Mouse (Mus musculus) cerebellum, adult 8-10 months (tissue): ENCODE measurements at regions not wholly inside any gene's neighbourhood (a gene's known extent, or its start where the extent isn't known, plus 50 kb on each side); places are given as distances from the start of the nearest gene placed in this dataset.

Experiments used
- DNase-seq: peaks from one replicate; pipeline ENCODE4 v3.0.0; 2022

- DNase-seq: no peak
These were observed 1195.4 kb downstream of the Defb40 start for GRCm38 (mm10) chr8:17782650-17783049.

- no peak for DNase-seq
These were observed 1196.3 kb downstream of the Defb40 start for GRCm38 (mm10) chr8:17781559-17782283.

GRCm38 (mm10) chr8:17775411-17775810 is 1202.6 kb downstream of the Defb40 start:
- DNase-seq: no peak

- DNase-seq: no peak
These were observed 1204.7 kb downstream of the Defb40 start for GRCm38 (mm10) chr8:17773311-17773710.

GRCm38 (mm10) chr8:17767441-17768007 is 1210.5 kb downstream of the Defb40 start:
- no peak for DNase-seq

- DNase-seq: no peak
These were observed 1253.4 kb downstream of the Defb40 start for GRCm38 (mm10) chr8:17724672-17725071.

GRCm38 (mm10) chr8:17709162-17709561 is 1268.9 kb downstream of the Defb40 start:
- no peak for DNase-seq

GRCm38 (mm10) chr8:17708409-17708808 is 1269.6 kb downstream of the Defb40 start:
- no peak for DNase-seq

- no peak for DNase-seq
These were observed 1273.8 kb downstream of the Defb40 start for GRCm38 (mm10) chr8:17704289-17704688.

GRCm38 (mm10) chr8:17700362-17700761 is 1277.7 kb downstream of the Defb40 start:
- peak; percentile 2 for DNase-seq

GRCm38 (mm10) chr8:17690074-17690848 is 1287.8 kb downstream of the Defb40 start:
- DNase-seq: no peak

GRCm38 (mm10) chr8:17689641-17690040 is 1288.4 kb downstream of the Defb40 start:
- no peak for DNase-seq

- no peak for DNase-seq
These were observed 1291.0 kb downstream of the Defb40 start for GRCm38 (mm10) chr8:17687084-17687483.

GRCm38 (mm10) chr8:17664371-17665141 is 1313.5 kb downstream of the Defb40 start:
- peak; percentile 48 for DNase-seq

GRCm38 (mm10) chr8:17659753-17660361 is 1318.2 kb downstream of the Defb40 start:
- no peak for DNase-seq

GRCm38 (mm10) chr8:17653786-17654185 is 1324.3 kb downstream of the Defb40 start:
- no peak for DNase-seq

- no peak for DNase-seq
These were observed 1330.5 kb downstream of the Defb40 start for GRCm38 (mm10) chr8:17647559-17647958.

- no peak for DNase-seq
These were observed 1356.9 kb downstream of the Defb40 start for GRCm38 (mm10) chr8:17621109-17621508.

GRCm38 (mm10) chr8:17618846-17619245 is 1359.2 kb downstream of the Defb40 start:
- no peak for DNase-seq

GRCm38 (mm10) chr8:17618147-17618546 is 1359.9 kb downstream of the Defb40 start:
- no peak for DNase-seq

GRCm38 (mm10) chr8:17602861-17603260 is 1375.2 kb downstream of the Defb40 start:
- no peak for DNase-seq

GRCm38 (mm10) chr8:17598736-17599135 is 1379.3 kb downstream of the Defb40 start:
- no peak for DNase-seq

- no peak for DNase-seq
These were observed 1381.5 kb downstream of the Defb40 start for GRCm38 (mm10) chr8:17596559-17596958.
